Mouse (Mus musculus) kidney, adult 2 months (tissue): ENCODE measurements around the gene Rap1a. TPM values are rescaled to one million over a fixed set of nuclear protein-coding genes. Genes with fewer than 3 reads are reported as not detected.

Source experiments
- DNase-seq: peaks from one replicate; pipeline ENCODE4 v3.0.0; 2021
- H3K27ac ChIP-seq: fragments of 200-500 bp; 2 replicates; pipeline ENCODE4 v1.5.1; 2012; ENCODE audit warnings: low read depth, low read length, control low read depth, inconsistent platforms; ENCODE audit not compliant: insufficient read depth
- H3K27me3 ChIP-seq: fragments of 200-500 bp; replicated peaks from 2 replicates; pipeline ENCODE4 v1.6.1; 2012; ENCODE audit warnings: mild to moderate bottlenecking, moderate library complexity, low read length, inconsistent platforms; ENCODE audit not compliant: control insufficient read depth, insufficient read depth
- H3K36me3 ChIP-seq: fragments of 200-500 bp; 2 replicates; pipeline ENCODE4 v1.6.1; 2012; ENCODE audit warnings: mild to moderate bottlenecking, moderate library complexity, low read length, inconsistent platforms; ENCODE audit not compliant: control insufficient read depth, insufficient read depth
- H3K4me1 ChIP-seq: fragments of 200-500 bp; 2 replicates; pipeline ENCODE4 v1.6.1; 2011; ENCODE audit warnings: low read length; ENCODE audit not compliant: control insufficient read depth, insufficient read depth
- H3K4me3 ChIP-seq: fragments of 200-500 bp; 2 replicates; pipeline ENCODE4 v1.5.1; 2011; ENCODE audit warnings: mild to moderate bottlenecking, low read depth, low read length, control low read depth; ENCODE audit not compliant: insufficient read depth
- CTCF ChIP-seq: fragments of 200-500 bp; conservative IDR thresholded peaks from 2 replicates; pipeline ENCODE4 v1.5.1; 2011; ENCODE audit warnings: low read depth, mild to moderate bottlenecking, control low read depth, low read length, moderate library complexity, mixed read lengths; ENCODE audit not compliant: insufficient read depth, insufficient read length
- POLR2A ChIP-seq: fragments of 200-500 bp; IDR thresholded peaks from one replicate; pipeline ENCODE4 v1.6.1; 2011; ENCODE audit warnings: low read depth, low read length, control low read depth
- WGBS: fragments of 180-500 bp; shearing (Covaris S2); methylation state at CpG from one replicate; pipeline ENCODE4 v1.1.7; 2018; 5-methylcytosine and 5-hydroxymethylcytosine counted together
- polyA plus RNA-seq: library from polyadenylated mRNA; depleted of rRNA; stranded (reverse); fragments of >200 nt; gene quantifications from 2 replicates; pipeline ENCODE4 v1.2.3, GENCODE M21; 2012

Rap1a gene
- polyA plus RNA-seq, 1 experiment, result 14.3 TPM

GRCm38 (mm10) chr3:105755123-105755522 lies 46.0 kb downstream of the Rap1a start:
- no peak for TF ChIP-seq POLR2A
- no peak for TF ChIP-seq CTCF
- no peak for DNase-seq
- H3K27me3 ChIP-seq, result no peaks in the 10 kb centered on the region
- no peak overlapping the region for H3K27ac ChIP-seq
- H3K36me3 ChIP-seq, result no peaks in the 10 kb centered on the region
- H3K4me1 ChIP-seq, result peaks cover 2% of the 10 kb centered on the region; the same call in 1 of the 2 replicates
- whole genome bisulfite sequencing, result 96% methylated on average over 9 of the region's 9 CpGs
- no peak overlapping the region for H3K4me3 ChIP-seq

DNA sequence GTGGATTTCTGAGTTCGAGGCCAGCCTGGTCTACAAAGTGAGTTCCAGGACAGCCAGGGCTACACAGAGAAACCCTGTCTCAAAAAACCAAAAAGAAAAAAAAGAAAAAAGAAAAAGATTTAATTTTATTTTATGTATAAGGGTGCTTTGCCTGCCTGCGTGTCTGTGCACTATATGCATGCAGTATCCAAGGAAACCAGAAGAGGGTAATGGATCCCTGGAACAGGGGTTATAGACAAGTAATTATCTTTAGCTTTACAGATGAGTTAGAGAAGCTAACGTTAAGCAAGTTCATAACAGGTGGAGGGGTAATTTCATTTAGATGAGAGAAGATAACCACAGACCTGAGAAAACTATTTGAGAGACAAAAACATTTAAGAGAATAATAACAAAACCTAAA lies 47.0 kb downstream of the Rap1a start:
- WGBS, result 81% methylated on average over 3 of the region's 3 CpGs
- no peak overlapping the region for H3K4me3 ChIP-seq
- peaks cover 2% of the 10 kb centered on the region; the same call in 1 of the 2 replicates for H3K4me1 ChIP-seq
- peaks cover 1% of the 10 kb centered on the region; the same call in 1 of the 2 replicates for H3K36me3 ChIP-seq
- DNase-seq, result no peak
- no peak overlapping the region for H3K27ac ChIP-seq
- no peaks in the 10 kb centered on the region for H3K27me3 ChIP-seq
- TF ChIP-seq CTCF (no peak), POLR2A (no peak)

- H3K27me3 ChIP-seq, result no peaks in the 10 kb centered on the region
- no peak for TF ChIP-seq POLR2A
- H3K27ac ChIP-seq, result no peak overlapping the region
- no peaks in the 10 kb centered on the region for H3K4me1 ChIP-seq
- 83% methylated on average over 2 of the region's 2 CpGs for WGBS
- no peak for DNase-seq
- peaks cover 1% of the 10 kb centered on the region; the same call in 1 of the 2 replicates for H3K36me3 ChIP-seq
- no peak overlapping the region for H3K4me3 ChIP-seq
These were observed 50.3 kb downstream of the Rap1a start for GRCm38 (mm10) chr3:105750810-105751209.

DNA sequence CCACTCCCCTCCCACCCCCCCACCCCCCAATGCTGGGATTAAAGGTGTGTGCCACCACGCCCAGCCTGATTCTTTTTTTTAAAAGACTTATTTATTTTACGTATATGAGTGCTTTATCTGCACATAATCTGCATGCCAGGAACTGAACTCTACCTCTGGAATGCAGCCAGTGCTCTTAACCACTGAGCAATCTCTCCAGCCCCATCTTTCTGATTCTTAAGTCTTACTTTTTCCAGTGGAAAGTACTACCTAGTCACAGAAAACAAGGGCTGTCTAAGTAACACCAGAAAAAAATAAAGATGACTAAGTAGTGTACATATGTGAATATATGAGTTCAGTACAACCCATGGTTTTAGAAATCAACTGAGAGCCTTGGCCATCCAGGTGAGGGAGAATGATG lies 54.6 kb downstream of the Rap1a start:
- TF ChIP-seq CTCF, result no peak
- TF ChIP-seq POLR2A, result no peak
- no peaks in the 10 kb centered on the region for H3K4me1 ChIP-seq
- no peaks in the 10 kb centered on the region for H3K27me3 ChIP-seq
- H3K4me3 ChIP-seq, result no peak overlapping the region
- H3K36me3 ChIP-seq, result peaks cover 1% of the 10 kb centered on the region; the same call in 1 of the 2 replicates
- H3K27ac ChIP-seq, result no peak overlapping the region
- no peak for DNase-seq
- WGBS, result 70% methylated on average over 2 of the region's 2 CpGs

GRCm38 (mm10) chr3:105737666-105738065 lies 63.5 kb downstream of the Rap1a start:
- 51% methylated on average over 3 of the region's 3 CpGs for WGBS
- peak overlapping the region; percentile 82; the same call in 1 of the 2 replicates for H3K27ac ChIP-seq
- DNase-seq, result peak; percentile 66

GRCm38 (mm10) chr3:105737070-105737469 lies 64.1 kb downstream of the Rap1a start:
- 61% methylated on average over 7 of the region's 7 CpGs for WGBS
- H3K4me3 ChIP-seq, result no peak overlapping the region
- no peak for DNase-seq
- H3K4me1 ChIP-seq, result peaks cover 12% of the 10 kb centered on the region; the same call in 1 of the 2 replicates
- no peaks in the 10 kb centered on the region for H3K27me3 ChIP-seq
- no peak for TF ChIP-seq CTCF
- TF ChIP-seq POLR2A, result no peak
- H3K27ac ChIP-seq, result peak overlapping the region; percentile 66
- H3K36me3 ChIP-seq, result peaks cover 2% of the 10 kb centered on the region; the same call in 1 of the 2 replicates

More at GRCm38 (mm10) chr3:105737666-105738065, 63.5 kb downstream of the Rap1a start:
- TF ChIP-seq CTCF (no peak), POLR2A (no peak)
- Histone ChIP-seq H3K4me1 (peaks cover 12% of the 10 kb centered on the region; the same call in 1 of the 2 replicates), H3K27me3 (no peaks in the 10 kb centered on the region), H3K4me3 (no peak overlapping the region), H3K36me3 (peaks cover 2% of the 10 kb centered on the region; the same call in 1 of the 2 replicates)

DNA sequence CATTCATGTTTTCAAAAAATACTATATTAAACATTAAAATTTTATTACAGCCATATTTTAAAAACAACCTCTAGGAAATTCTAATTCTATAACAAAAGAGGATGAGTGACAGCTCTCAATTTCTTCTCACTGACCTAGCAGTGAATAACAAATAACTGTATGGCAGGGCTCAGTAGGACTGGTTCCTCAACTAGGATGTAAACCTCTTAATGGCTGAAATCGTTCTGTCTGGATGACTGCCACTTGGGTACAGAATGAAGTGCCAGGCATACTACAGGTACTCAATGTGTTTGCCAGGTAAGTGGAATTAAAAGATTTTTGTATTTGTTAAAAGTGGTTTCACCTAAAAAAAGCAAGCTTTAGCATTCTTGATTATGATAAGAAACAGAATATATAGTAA lies 65.0 kb downstream of the Rap1a start:
- Histone ChIP-seq H3K4me1 (peaks cover 12% of the 10 kb centered on the region; the same call in 1 of the 2 replicates), H3K36me3 (peaks cover 2% of the 10 kb centered on the region; the same call in 1 of the 2 replicates)
- 48% methylated on average over 1 of the region's 1 CpGs for WGBS

More for the DNA sequence above, 65.0 kb downstream of the Rap1a start:
- TF ChIP-seq POLR2A, result no peak
- no peaks in the 10 kb centered on the region for H3K27me3 ChIP-seq
- no peak for DNase-seq
- no peak overlapping the region for H3K4me3 ChIP-seq
- H3K27ac ChIP-seq, result no peak overlapping the region
